Mouse (Mus musculus): ENCODE measurements around the gene Gnptab.
A peak's percentile ranks its signal among the peaks of the same experiment; 100 is the strongest.

The Gnptab gene

DNA sequence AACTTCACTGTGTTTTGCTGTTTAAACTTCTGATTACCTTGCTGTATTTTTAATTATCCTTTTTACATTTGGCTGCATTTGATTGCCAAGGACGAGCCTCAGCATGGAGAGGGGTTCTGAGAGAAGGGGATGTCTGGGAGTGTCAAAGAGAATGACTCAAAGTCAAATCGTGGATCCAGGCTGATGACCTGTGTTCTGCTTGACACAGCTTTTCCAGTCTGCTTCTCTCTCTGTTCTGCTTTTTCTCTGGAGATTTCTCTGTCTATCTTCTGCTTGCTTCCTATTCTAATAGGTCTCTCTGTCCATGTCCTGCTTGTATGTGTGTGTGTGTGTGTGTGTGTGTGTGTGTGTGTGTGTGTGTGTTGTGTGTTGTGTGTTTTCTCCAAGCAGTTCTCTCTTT lies 30.8 kb downstream of the Gnptab start:
- TF ChIP-seq POU5F1 (IDR thresholded peaks at IDR 0.05; ENCODE audit: borderline replicate concordance, low read length) (no peak), NANOG (IDR thresholded peaks at IDR 0.05; ENCODE audit: borderline replicate concordance, low read length) (no peak), CTCF (conservative IDR thresholded peaks at IDR 0.05; ENCODE audit: low read length) (no peak)
- no peaks in the 10 kb centered on the region for H3K27me3 ChIP-seq (ENCODE audit: insufficient read depth, low read length)
- H3K9me3 ChIP-seq (ENCODE audit: low read length): no peaks in the 10 kb centered on the region
- H3K4me3 ChIP-seq (replicated peaks; ENCODE audit: low read length): no peak overlapping the region
- peaks cover 5% of the 10 kb centered on the region for H3K4me1 ChIP-seq (replicated peaks; ENCODE audit: low read depth, low read length)
- H3K36me3 ChIP-seq (ENCODE audit: insufficient read depth, low read length): peaks cover 25% of the 10 kb centered on the region

DNA sequence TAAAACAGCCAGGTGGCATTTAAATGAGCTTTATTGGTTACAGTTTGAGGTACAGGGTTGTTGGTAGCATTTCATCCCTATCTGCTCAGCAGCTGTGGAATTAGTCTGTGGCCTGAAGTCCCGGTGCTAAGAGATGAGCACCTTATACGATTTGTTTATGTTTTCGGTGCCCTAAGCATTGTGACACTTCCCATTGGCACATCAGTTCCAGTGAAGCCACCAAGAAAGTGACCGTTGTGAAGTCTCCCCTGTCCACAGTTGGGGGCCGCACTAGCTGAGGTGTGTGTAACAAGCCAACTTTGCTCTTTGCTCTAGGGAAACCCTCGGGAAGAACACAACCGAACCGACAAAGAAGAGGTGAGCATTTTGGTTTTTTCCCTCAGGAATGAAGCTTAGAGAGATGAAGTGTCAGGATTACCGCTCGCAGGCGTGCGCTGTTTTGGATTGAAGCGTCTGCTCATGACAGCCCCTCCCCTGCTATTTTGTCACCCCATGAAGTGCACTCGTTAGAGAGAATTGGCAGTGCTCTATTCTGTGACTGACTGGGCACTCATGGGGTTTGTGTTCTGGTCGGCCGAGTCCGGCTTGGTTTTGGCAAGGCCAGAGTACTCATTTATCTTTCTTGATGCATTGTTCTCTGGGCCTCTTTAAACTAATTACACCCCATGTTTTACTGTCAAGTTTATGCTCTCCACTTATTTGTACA lies 33.5 kb downstream of the Gnptab start:
- H3K27me3 ChIP-seq (ENCODE audit: insufficient read depth, low read length): no peaks in the 10 kb centered on the region
- H3K36me3 ChIP-seq (ENCODE audit: insufficient read depth, low read length): peaks cover 35% of the 10 kb centered on the region
- no peak overlapping the region for H3K4me3 ChIP-seq (replicated peaks; ENCODE audit: low read length)
- H3K9me3 ChIP-seq (ENCODE audit: low read length): no peaks in the 10 kb centered on the region
- no peak for TF ChIP-seq POU5F1 (IDR thresholded peaks at IDR 0.05; ENCODE audit: borderline replicate concordance, low read length)
- no peak for TF ChIP-seq NANOG (IDR thresholded peaks at IDR 0.05; ENCODE audit: borderline replicate concordance, low read length)
- TF ChIP-seq CTCF (conservative IDR thresholded peaks at IDR 0.05; ENCODE audit: low read length): no peak
- no peaks in the 10 kb centered on the region for H3K4me1 ChIP-seq (replicated peaks; ENCODE audit: low read depth, low read length)

DNA sequence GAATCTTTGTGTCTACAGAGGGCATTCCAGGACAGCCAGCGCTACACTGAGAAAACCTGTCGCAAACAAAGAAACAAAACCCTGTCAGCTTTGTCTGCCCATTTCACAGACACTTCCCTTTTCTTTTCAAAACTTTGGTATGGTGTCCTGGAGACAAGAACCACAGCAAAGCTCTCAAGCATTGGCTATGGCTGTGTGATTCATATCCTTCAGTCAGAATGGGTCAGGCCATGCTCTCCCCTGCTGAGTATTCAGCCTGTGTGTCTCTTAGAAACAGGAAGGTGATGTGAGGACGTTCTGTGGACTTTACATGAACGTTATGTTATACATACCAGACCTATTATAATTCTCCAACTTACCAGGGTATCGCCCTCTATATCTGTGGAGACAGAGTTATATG lies 38.8 kb downstream of the Gnptab start:
- H3K9me3 ChIP-seq (ENCODE audit: low read length): no peaks in the 10 kb centered on the region
- H3K36me3 ChIP-seq (ENCODE audit: insufficient read depth, low read length): peaks cover 67% of the 10 kb centered on the region
- 0 out of 2 replicates have a peak, but pooled peaks cover 2% of the 10 kb centered on the region for H3K4me1 ChIP-seq (replicated peaks; ENCODE audit: low read depth, low read length)
- H3K4me3 ChIP-seq (replicated peaks; ENCODE audit: low read length): no peak overlapping the region
- no peak for TF ChIP-seq CTCF (conservative IDR thresholded peaks at IDR 0.05; ENCODE audit: low read length)
- TF ChIP-seq POU5F1 (IDR thresholded peaks at IDR 0.05; ENCODE audit: borderline replicate concordance, low read length): no peak
- TF ChIP-seq NANOG (IDR thresholded peaks at IDR 0.05; ENCODE audit: borderline replicate concordance, low read length): no peak
- no peaks in the 10 kb centered on the region for H3K27me3 ChIP-seq (ENCODE audit: insufficient read depth, low read length)

DNA sequence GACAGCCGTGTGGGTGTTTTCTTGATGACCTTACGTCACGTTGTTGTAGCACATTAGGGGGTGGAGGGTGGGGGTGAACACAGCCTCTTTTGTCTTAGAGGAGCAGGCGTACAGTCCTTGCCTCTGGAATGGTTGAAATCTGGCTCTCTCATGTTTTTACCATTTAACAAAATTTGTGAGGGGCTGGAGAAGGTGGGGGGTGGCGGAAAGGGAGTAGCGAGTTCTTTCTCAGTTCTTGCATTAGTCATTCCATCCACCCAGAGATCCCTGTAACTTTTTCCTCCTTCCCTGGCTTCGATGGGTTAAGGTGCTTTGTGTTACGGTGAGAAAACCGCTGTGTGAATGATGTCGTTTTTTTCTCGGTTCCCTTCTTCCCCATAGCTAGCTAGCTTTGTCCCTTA lies 41.2 kb downstream of the Gnptab start:
- Histone ChIP-seq H3K4me1 (replicated peaks; ENCODE audit: low read depth, low read length) (0 out of 2 replicates have a peak, but pooled peaks cover 2% of the 10 kb centered on the region), H3K4me3 (replicated peaks; ENCODE audit: low read length) (no peak overlapping the region)

DNA sequence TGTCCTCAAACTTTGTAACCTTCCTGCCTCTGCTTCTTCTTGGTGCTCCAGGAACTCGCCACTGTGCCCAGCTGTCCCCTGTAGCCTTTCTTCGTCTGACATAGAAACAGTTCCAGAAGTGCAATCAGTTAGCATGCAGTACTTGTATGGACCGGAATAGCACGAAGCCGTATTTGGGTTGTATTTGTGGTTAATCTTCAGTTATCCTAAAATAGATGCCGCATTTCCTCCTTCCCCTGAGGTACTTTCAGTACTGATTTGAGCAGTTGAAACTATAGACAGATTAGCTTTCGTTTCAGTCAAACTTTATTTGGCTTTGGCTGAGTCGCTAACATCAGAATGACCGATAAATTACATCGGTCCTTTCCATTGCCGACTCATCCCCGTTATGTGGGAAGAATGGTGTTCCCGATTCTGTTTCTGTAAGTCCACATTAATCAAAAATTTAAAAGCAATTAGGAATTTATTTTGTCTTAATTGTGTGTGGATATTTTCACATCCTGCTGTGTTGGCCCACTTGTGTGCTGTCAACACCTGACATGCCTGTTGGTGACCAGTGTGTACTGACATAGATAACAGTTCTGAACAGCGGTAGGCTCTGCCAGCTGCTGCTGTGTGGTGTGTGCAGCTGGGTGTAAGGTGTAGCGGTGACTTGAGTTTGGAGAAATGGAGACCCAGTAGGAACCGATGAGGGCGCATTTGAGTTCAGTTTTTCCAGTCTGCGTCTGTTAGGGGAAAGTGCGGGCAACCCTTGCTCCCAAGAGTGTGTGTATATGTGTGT lies 41.9 kb downstream of the Gnptab start:
- Histone ChIP-seq H3K36me3 (ENCODE audit: insufficient read depth, low read length) (peaks cover 58% of the 10 kb centered on the region), H3K4me3 (replicated peaks; ENCODE audit: low read length) (no peak overlapping the region), H3K4me1 (replicated peaks; ENCODE audit: low read depth, low read length) (0 out of 2 replicates have a peak, but pooled peaks cover 2% of the 10 kb centered on the region), H3K9me3 (ENCODE audit: low read length) (no peaks in the 10 kb centered on the region), H3K27me3 (ENCODE audit: insufficient read depth, low read length) (no peaks in the 10 kb centered on the region)
- TF ChIP-seq POU5F1 (IDR thresholded peaks at IDR 0.05; ENCODE audit: borderline replicate concordance, low read length) (no peak), NANOG (IDR thresholded peaks at IDR 0.05; ENCODE audit: borderline replicate concordance, low read length) (no peak)

More for the DNA sequence above, 41.2 kb downstream of the Gnptab start:
- peaks cover 64% of the 10 kb centered on the region for H3K36me3 ChIP-seq (ENCODE audit: insufficient read depth, low read length)
- no peak for TF ChIP-seq POU5F1 (IDR thresholded peaks at IDR 0.05; ENCODE audit: borderline replicate concordance, low read length)
- TF ChIP-seq CTCF (conservative IDR thresholded peaks at IDR 0.05; ENCODE audit: low read length): no peak
- no peak for TF ChIP-seq NANOG (IDR thresholded peaks at IDR 0.05; ENCODE audit: borderline replicate concordance, low read length)
- no peaks in the 10 kb centered on the region for H3K9me3 ChIP-seq (ENCODE audit: low read length)
- H3K27me3 ChIP-seq (ENCODE audit: insufficient read depth, low read length): no peaks in the 10 kb centered on the region

DNA sequence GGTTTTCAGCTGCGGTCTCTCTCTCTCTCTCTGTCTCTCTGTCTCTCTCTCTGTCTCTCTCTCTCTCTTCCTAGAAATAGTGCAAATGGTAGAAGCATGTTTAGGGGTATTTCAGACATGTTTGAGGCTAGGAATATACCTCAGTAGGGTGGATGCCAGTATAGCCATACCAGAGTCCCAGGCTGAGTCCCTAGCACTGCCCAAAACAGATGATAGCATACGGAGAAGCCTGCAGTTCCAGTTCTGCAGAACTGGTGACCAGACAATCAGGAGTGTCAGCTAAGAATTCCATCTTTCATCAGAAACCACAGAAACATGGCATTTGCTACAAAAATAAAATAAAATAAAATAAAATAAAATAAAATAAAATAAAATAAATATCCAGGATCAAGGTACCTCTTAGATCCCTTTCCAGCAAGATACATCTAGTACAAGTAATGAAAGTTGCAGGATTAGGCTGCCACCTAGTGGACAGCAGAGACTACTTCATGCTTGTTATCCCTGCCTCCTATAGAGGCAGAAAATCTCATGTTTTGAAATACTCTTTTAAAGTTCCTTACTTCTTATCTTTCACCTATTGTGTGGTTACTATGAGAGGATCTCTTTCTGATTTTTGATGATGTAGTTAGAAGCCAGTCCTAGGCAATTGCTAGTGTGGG lies 47.4 kb downstream of the Gnptab start:
- no peaks in the 10 kb centered on the region for H3K4me1 ChIP-seq (replicated peaks; ENCODE audit: low read depth, low read length)
- no peaks in the 10 kb centered on the region for H3K27me3 ChIP-seq (ENCODE audit: insufficient read depth, low read length)
- peaks cover 64% of the 10 kb centered on the region for H3K36me3 ChIP-seq (ENCODE audit: insufficient read depth, low read length)
- H3K4me3 ChIP-seq (replicated peaks; ENCODE audit: low read length): no peak overlapping the region
- TF ChIP-seq POU5F1 (IDR thresholded peaks at IDR 0.05; ENCODE audit: borderline replicate concordance, low read length) (no peak), CTCF (conservative IDR thresholded peaks at IDR 0.05; ENCODE audit: low read length) (peak; percentile 53)
- no peaks in the 10 kb centered on the region for H3K9me3 ChIP-seq (ENCODE audit: low read length)

DNA sequence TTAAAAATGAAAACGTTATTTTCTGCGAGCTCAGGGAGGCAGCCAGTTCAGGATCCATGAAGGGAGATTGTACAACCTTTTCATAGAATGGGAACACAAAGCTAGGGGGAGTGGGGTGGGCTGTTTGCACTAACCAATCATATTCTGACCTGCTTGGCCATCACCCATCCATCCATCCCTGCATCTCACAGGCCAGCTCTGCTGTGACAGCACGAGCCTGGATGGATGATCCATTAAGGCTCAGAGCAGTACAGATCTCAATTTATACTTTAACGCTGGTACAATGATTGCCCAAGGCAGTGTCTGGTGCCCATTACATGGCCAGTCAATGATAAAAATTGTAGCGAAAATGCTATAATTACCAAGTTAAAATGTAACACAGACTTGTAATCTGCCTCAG lies 48.0 kb downstream of the Gnptab start:
- no peaks in the 10 kb centered on the region for H3K27me3 ChIP-seq (ENCODE audit: insufficient read depth, low read length)
- H3K4me3 ChIP-seq (replicated peaks; ENCODE audit: low read length): no peak overlapping the region
- no peaks in the 10 kb centered on the region for H3K9me3 ChIP-seq (ENCODE audit: low read length)
- no peak for TF ChIP-seq POU5F1 (IDR thresholded peaks at IDR 0.05; ENCODE audit: borderline replicate concordance, low read length)
- no peak for TF ChIP-seq NANOG (IDR thresholded peaks at IDR 0.05; ENCODE audit: borderline replicate concordance, low read length)
- TF ChIP-seq CTCF (conservative IDR thresholded peaks at IDR 0.05; ENCODE audit: low read length): no peak
- no peaks in the 10 kb centered on the region for H3K4me1 ChIP-seq (replicated peaks; ENCODE audit: low read depth, low read length)
- H3K36me3 ChIP-seq (ENCODE audit: insufficient read depth, low read length): peaks cover 61% of the 10 kb centered on the region

DNA sequence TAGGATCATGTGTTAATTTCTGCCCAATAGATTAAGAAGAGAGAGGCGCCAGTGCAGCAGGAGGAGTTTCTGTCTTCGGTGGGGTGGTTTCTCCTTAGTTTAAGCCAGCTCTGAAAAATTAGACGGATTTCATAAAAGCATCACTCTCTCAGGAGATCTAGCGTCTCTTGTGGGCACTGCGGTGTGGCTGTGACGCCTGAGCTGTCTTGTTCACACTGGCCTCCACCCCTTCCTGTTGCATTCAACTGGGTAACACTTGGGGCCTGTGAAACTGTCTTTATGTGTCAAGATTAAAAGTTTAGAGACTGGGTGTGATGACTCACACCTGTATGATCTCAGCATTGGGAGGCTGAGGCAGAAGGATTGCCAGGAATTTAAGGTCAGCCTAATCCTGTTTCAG lies 49.1 kb downstream of the Gnptab start:
- no peaks in the 10 kb centered on the region for H3K27me3 ChIP-seq (ENCODE audit: insufficient read depth, low read length)
- TF ChIP-seq NANOG (IDR thresholded peaks at IDR 0.05; ENCODE audit: borderline replicate concordance, low read length) (no peak), POU5F1 (IDR thresholded peaks at IDR 0.05; ENCODE audit: borderline replicate concordance, low read length) (no peak), CTCF (conservative IDR thresholded peaks at IDR 0.05; ENCODE audit: low read length) (no peak)
- peaks cover 63% of the 10 kb centered on the region for H3K36me3 ChIP-seq (ENCODE audit: insufficient read depth, low read length)
- no peak overlapping the region for H3K4me3 ChIP-seq (replicated peaks; ENCODE audit: low read length)
- no peaks in the 10 kb centered on the region for H3K9me3 ChIP-seq (ENCODE audit: low read length)
- H3K4me1 ChIP-seq (replicated peaks; ENCODE audit: low read depth, low read length): no peaks in the 10 kb centered on the region

All from E14TG2a.4 (cell line).